Comparison of ENCODE assay signal across 8 mouse cellular contexts in the genomic region with DNA sequence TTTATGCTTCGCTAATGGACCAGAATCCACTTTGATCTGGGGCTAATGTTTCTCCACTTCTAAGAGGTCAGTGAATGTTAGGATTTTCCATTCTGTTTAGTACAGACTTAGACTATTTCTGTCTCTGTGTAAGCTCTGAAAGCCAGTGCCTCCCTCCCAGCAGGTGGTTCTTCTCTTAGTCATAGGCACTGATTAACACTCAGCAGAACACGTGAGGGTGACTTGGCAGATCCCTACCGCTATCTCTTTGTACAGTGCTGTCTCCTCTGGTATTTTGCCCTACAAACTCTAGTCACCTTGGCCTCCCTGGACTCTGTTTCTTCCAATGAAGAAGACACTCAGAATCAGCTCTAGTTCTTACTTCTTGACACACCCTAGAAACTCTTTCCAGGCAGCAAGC. TPM values are rescaled to one million over a fixed set of nuclear protein-coding genes. Genes with fewer than 3 reads are reported as not detected.
DNase-seq lines count a peak whose midpoint lies in the region; ATAC-seq and TF ChIP-seq lines count a peak whose summit lies in the region.
"Had no signal": no experiment of that assay in that cellular context is flagged by ENCODE, and none has a peak within 500 bp of the region (broad histone marks: within the 10 kb centered on the region; RNA-seq: fewer than 3 reads in every experiment).

No protein-coding gene starts in this region.

- intact Hi-C loops in left cerebral cortex, postnatal 4 days (cut with DNase I), result no loop called here

- DNase-seq in left cerebral cortex, adult 11 months (ENCODE audit: low spot score), result peak; percentile 51
- DNase-seq in left cerebral cortex, postnatal 4 days, result no peak
- peak; percentile 92 for DNase-seq in brain, adult 2 months (ENCODE audit: low read depth, low spot score)
- DNase-seq in kidney, postnatal 25 days, result peak; percentile 79 to 90
- DNase-seq in retina, embryonic 14.5 days (ENCODE audit: low spot score), result no peak
- no peak for DNase-seq in liver, postnatal 0 days

- WGBS in stomach, embryonic 15.5 days, result 45% methylated on average over 3 of the region's 3 CpGs
- WGBS in liver, postnatal 0 days (ENCODE audit: insufficient replicate concordance), result 65% methylated on average over 3 of the region's 3 CpGs

- H3K9me3 ChIP-seq in stomach, embryonic 15.5 days, result no peaks in the 10 kb centered on the region
- H3K9me3 ChIP-seq in liver, postnatal 0 days (ENCODE audit: low read length), result no peaks in the 10 kb centered on the region

- no peak overlapping the region for H3K4me3 ChIP-seq in stomach, embryonic 15.5 days (replicated peaks)
- no peak overlapping the region for H3K4me3 ChIP-seq in liver, postnatal 0 days (ENCODE audit: low read depth, low read length)
- H3K4me3 ChIP-seq: erythroblast, embryonic 14.5 days had no signal

- H3K4me2 ChIP-seq in stomach, embryonic 15.5 days, result no peak overlapping the region
- H3K4me2 ChIP-seq in liver, postnatal 0 days (ENCODE audit: low read depth, low read length), result no peak overlapping the region

- 0 out of 2 replicates have a peak, but pooled peaks cover 4% of the 10 kb centered on the region for H3K4me1 ChIP-seq in stomach, embryonic 15.5 days
- no peaks in the 10 kb centered on the region; the same call in 1 of the 2 replicates for H3K4me1 ChIP-seq in liver, postnatal 0 days (ENCODE audit: insufficient read depth)

- H3K27me3 ChIP-seq in stomach, embryonic 15.5 days (replicated peaks), result no peaks in the 10 kb centered on the region
- no peaks in the 10 kb centered on the region for H3K27me3 ChIP-seq in liver, postnatal 0 days (ENCODE audit: insufficient read depth, low read length)

- H3K27ac ChIP-seq in stomach, embryonic 15.5 days, result peak overlapping the region; percentile 57
- H3K27ac ChIP-seq in liver, postnatal 0 days (ENCODE audit: low read depth), result no peak overlapping the region

- TF ChIP-seq EP300 in liver, postnatal 0 days (IDR thresholded peaks at IDR 0.05; ENCODE audit: low read depth), result no peak

- peak; percentile 71 for ATAC-seq in stomach, embryonic 15.5 days (ENCODE audit: insufficient read depth, low FRiP score, low read depth)
- no peak for ATAC-seq in liver, postnatal 0 days

- H3K9ac ChIP-seq in stomach, embryonic 15.5 days, result no peak overlapping the region
- H3K9ac ChIP-seq in liver, postnatal 0 days (replicated peaks), result no peak overlapping the region

- no peaks in the 10 kb centered on the region for H3K36me3 ChIP-seq in stomach, embryonic 15.5 days
- H3K36me3 ChIP-seq in liver, postnatal 0 days (replicated peaks; ENCODE audit: insufficient read depth, low read length), result no peaks in the 10 kb centered on the region

- no peak for TF ChIP-seq CTCF in liver, postnatal 0 days (IDR thresholded peaks at IDR 0.05; ENCODE audit: low read depth)

RNA-seq across cellular contexts. Expression of a gene that starts 28.2 kb away (rescaled TPM):
- 10 to 100 TPM; 76.6 to 83.9 TPM for total RNA-seq in left cerebral cortex, postnatal 4 days (2021)
- polyA plus RNA-seq in stomach, embryonic 15.5 days (2015; fragmentation: Nextera tagmentation; extraction: Ambion mirVana), result 178 and 184 TPM in 2 replicates
- polyA plus RNA-seq in liver, postnatal 0 days (2015; fragmentation: Nextera tagmentation; extraction: Ambion mirVana), result 129 and 133 TPM in 2 replicates

RNA-seq across cellular contexts. Expression of a gene that starts 28.3 kb away (rescaled TPM):
- 10 to 100 TPM; 32.5 to 35.2 TPM for total RNA-seq in left cerebral cortex, postnatal 4 days (2021)
- polyA plus RNA-seq in stomach, embryonic 15.5 days (2015; fragmentation: Nextera tagmentation; extraction: Ambion mirVana), result 7.0 and 9.0 TPM in 2 replicates
- polyA plus RNA-seq in liver, postnatal 0 days (2015; fragmentation: Nextera tagmentation; extraction: Ambion mirVana), result 3.0 and 4.1 TPM in 2 replicates

Comparison
In these comparisons a context has a peak if more than half of its experiments do, and no peak if none do; other contexts are left out.
1. DNase-seq: peak in left cerebral cortex, adult 11 months (single experiment), brain, adult 2 months (single experiment) and kidney, postnatal 25 days (2 of 2); none in left cerebral cortex, postnatal 4 days (single experiment), retina, embryonic 14.5 days (single experiment) and liver, postnatal 0 days (single experiment).